25 mouse cellular contexts compared by ENCODE assay signal in the genomic region with DNA sequence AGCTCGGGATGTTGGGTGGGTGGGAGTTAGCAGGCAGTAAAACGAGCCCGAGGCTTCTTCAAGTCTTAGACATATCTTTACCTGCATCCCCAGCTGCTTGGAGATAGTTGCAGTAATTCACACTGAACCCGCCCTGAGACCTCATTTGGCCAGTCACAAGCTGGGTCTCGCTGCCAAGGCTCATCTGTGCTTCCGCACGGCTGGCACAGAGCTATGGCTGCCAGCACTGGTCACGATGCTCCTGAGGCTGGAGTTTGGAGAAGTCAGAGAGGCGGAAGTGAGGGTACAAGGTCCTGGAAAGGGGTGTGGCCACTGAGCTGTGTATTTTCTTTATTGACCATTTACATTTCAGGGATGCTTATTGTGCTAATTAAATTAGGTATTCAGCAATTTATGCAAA. TPM values are rescaled to one million over a fixed set of nuclear protein-coding genes. Genes with fewer than 3 reads are reported as not detected.
DNase-seq lines count a peak whose midpoint lies in the region; ATAC-seq and TF ChIP-seq lines count a peak whose summit lies in the region.
"Had no signal": no experiment of that assay in that cellular context is flagged by ENCODE, and none has a peak within 500 bp of the region (broad histone marks: within the 10 kb centered on the region; RNA-seq: fewer than 3 reads in every experiment).

No protein-coding gene starts in this region.

- no peaks in the 10 kb centered on the region for H3K9me3 ChIP-seq in liver, embryonic 11.5 days (ENCODE audit: control insufficient read depth, low read length)
- no peaks in the 10 kb centered on the region for H3K9me3 ChIP-seq in embryonic facial prominence, embryonic 10.5 days
- H3K9me3 ChIP-seq: forebrain, embryonic 13.5 days; limb, embryonic 15.5 days had no signal

- no peaks in the 10 kb centered on the region for H3K36me3 ChIP-seq in liver, embryonic 11.5 days (ENCODE audit: control insufficient read depth, insufficient read depth, low read length)
- no peaks in the 10 kb centered on the region for H3K36me3 ChIP-seq in embryonic facial prominence, embryonic 10.5 days (replicated peaks)
- H3K36me3 ChIP-seq: limb, embryonic 15.5 days; midbrain, embryonic 13.5 days had no signal

- H3K4me1 ChIP-seq in liver, embryonic 11.5 days (replicated peaks; ENCODE audit: control insufficient read depth, insufficient read depth, low read length): no peaks in the 10 kb centered on the region
- H3K4me1 ChIP-seq in cerebellum, adult 2 months (ENCODE audit: control insufficient read depth, insufficient read depth, low read length): no peaks in the 10 kb centered on the region
- no peaks in the 10 kb centered on the region for H3K4me1 ChIP-seq in embryonic facial prominence, embryonic 10.5 days
- H3K4me1 ChIP-seq: forebrain, embryonic 13.5 days; limb, embryonic 15.5 days; midbrain, embryonic 13.5 days had no signal

- WGBS in liver, embryonic 11.5 days: 72% methylated on average over 9 of the region's 9 CpGs
- WGBS in cerebellum, adult 2 months: 15% methylated on average over 9 of the region's 9 CpGs
- WGBS in embryonic facial prominence, embryonic 10.5 days: 82% methylated on average over 9 of the region's 9 CpGs

- H3K9ac ChIP-seq in liver, embryonic 11.5 days (ENCODE audit: low read depth, low read length): no peak overlapping the region
- H3K9ac ChIP-seq: forebrain, embryonic 13.5 days; limb, embryonic 15.5 days; midbrain, embryonic 13.5 days had no signal

- DNase-seq in liver: peak; percentile 1
- no peak for DNase-seq in liver, embryonic 11.5 days (ENCODE audit: low spot score)
- peak; percentile 16 for DNase-seq in MN1 (ENCODE audit: low spot score)
- peak; percentile 30 to 35 for DNase-seq in cerebellum, adult 2 months
- DNase-seq in embryonic facial prominence, embryonic 10.5 days (ENCODE audit: low spot score): peak; percentile 5
- no peak for DNase-seq in left cerebral cortex, adult 11 months (ENCODE audit: low spot score)
- DNase-seq: adrenal gland, postnatal 14 days; gastrocnemius, postnatal 25 days; heart, postnatal 36 days; kidney, adult 8-10 months; kidney, postnatal 36 days; layer of hippocampus, adult 9-11 months; lung, adult 18-20 months; lung, postnatal 4 days; thymus, postnatal 25 days had no signal

- TF ChIP-seq CTCF in cerebellum, adult 2 months (IDR thresholded peaks at IDR 0.05; ENCODE audit: borderline replicate concordance, insufficient read depth, low read depth, low read length): no peak

- H3K4me2 ChIP-seq in liver, embryonic 11.5 days: no peak overlapping the region
- H3K4me2 ChIP-seq: forebrain, embryonic 13.5 days; heart, embryonic 11.5 days; limb, embryonic 15.5 days; midbrain, embryonic 13.5 days had no signal

- H3K27ac ChIP-seq in liver, embryonic 11.5 days (ENCODE audit: low read depth, low read length): no peak overlapping the region
- H3K27ac ChIP-seq in cerebellum, adult 2 months (ENCODE audit: insufficient read depth, low read length): no peak overlapping the region
- no peak overlapping the region for H3K27ac ChIP-seq in embryonic facial prominence, embryonic 10.5 days (replicated peaks)
- H3K27ac ChIP-seq: forebrain, embryonic 13.5 days; limb, embryonic 15.5 days; midbrain, embryonic 13.5 days; stomach, postnatal 0 days had no signal

- H3K4me3 ChIP-seq in liver, embryonic 11.5 days (ENCODE audit: low read depth, low read length): no peak overlapping the region
- H3K4me3 ChIP-seq in cerebellum, adult 2 months (replicated peaks; ENCODE audit: insufficient read depth, low read depth, low read length): no peak overlapping the region
- H3K4me3 ChIP-seq in embryonic facial prominence, embryonic 10.5 days: no peak overlapping the region
- H3K4me3 ChIP-seq: forebrain, embryonic 13.5 days; limb, embryonic 15.5 days; midbrain, embryonic 13.5 days; myocyte had no signal

- no peak for ATAC-seq in liver, embryonic 11.5 days (replicated peaks; ENCODE audit: low FRiP score)
- no peak for ATAC-seq in CD4-positive, CD25-positive, alpha-beta regulatory T cell, adult 4 months
- ATAC-seq: activated CD4-positive, CD25-positive, alpha-beta regulatory T cell, adult 4 months; forebrain, embryonic 13.5 days; midbrain, embryonic 13.5 days; Patski had no signal

- H3K27me3 ChIP-seq in liver, embryonic 11.5 days (replicated peaks; ENCODE audit: control insufficient read depth, insufficient read depth, low read length): no peaks in the 10 kb centered on the region
- H3K27me3 ChIP-seq in cerebellum, adult 2 months (ENCODE audit: control insufficient read depth, insufficient read depth, low read length): no peaks in the 10 kb centered on the region
- H3K27me3 ChIP-seq in embryonic facial prominence, embryonic 10.5 days (replicated peaks; ENCODE audit: low read depth, poor library complexity, severe bottlenecking): no peaks in the 10 kb centered on the region
- H3K27me3 ChIP-seq: forebrain, embryonic 13.5 days; limb, embryonic 15.5 days; midbrain, embryonic 13.5 days had no signal

- TF ChIP-seq POLR2A in cerebellum, adult 2 months (IDR thresholded peaks at IDR 0.05; ENCODE audit: borderline replicate concordance, insufficient read depth, low read length): no peak

RNA-seq across cellular contexts. Expression of gene Slc10a1, which starts 15.2 kb away (rescaled TPM):
- 0.47 and 0.95 TPM in 2 replicates for polyA plus RNA-seq in liver, embryonic 11.5 days (2014; fragmentation: Nextera tagmentation; extraction: Ambion mirVana)
- polyA plus RNA-seq in cerebellum, adult 2 months (2012; rRNA removed): not detected in 2 replicates
- 0.64 and 0.82 TPM in 2 replicates for polyA plus RNA-seq in embryonic facial prominence, embryonic 10.5 days (2016; fragmentation: Nextera tagmentation; extraction: Ambion mirVana)
- 1 to 10 TPM; 1.2 TPM for polyA plus RNA-seq in CD4-positive, CD25-positive, alpha-beta regulatory T cell, adult 4 months (2017; shearing (Covaris generic))
- polyA plus RNA-seq: spleen, adult 2 months had no signal

RNA-seq across cellular contexts. Expression of gene Srsf5, which starts 38.4 kb away (rescaled TPM):
- polyA plus RNA-seq in liver, embryonic 11.5 days (2014; fragmentation: Nextera tagmentation; extraction: Ambion mirVana): 423 and 425 TPM in 2 replicates
- polyA plus RNA-seq in cerebellum, adult 2 months (2012; rRNA removed): 650 and 669 TPM in 2 replicates
- polyA plus RNA-seq in embryonic facial prominence, embryonic 10.5 days (2016; fragmentation: Nextera tagmentation; extraction: Ambion mirVana): 477 and 521 TPM in 2 replicates
- polyA plus RNA-seq in CD4-positive, CD25-positive, alpha-beta regulatory T cell, adult 4 months (2017; shearing (Covaris generic)): 100 to 1,000 TPM; 520 to 757 TPM

RNA-seq across cellular contexts. Expression of gene Smoc1, which starts 42.9 kb away (rescaled TPM):
- polyA plus RNA-seq in liver, embryonic 11.5 days (2014; fragmentation: Nextera tagmentation; extraction: Ambion mirVana): 10.9 and 12.7 TPM in 2 replicates
- 10.3 and 10.8 TPM in 2 replicates for polyA plus RNA-seq in cerebellum, adult 2 months (2012; rRNA removed)
- polyA plus RNA-seq in embryonic facial prominence, embryonic 10.5 days (2016; fragmentation: Nextera tagmentation; extraction: Ambion mirVana): 25.1 and 27.1 TPM in 2 replicates
- under 1 TPM; 0.51 to 0.61 TPM for polyA plus RNA-seq in CD4-positive, CD25-positive, alpha-beta regulatory T cell, adult 4 months (2017; shearing (Covaris generic))

Comparison
In these comparisons a context has a peak if more than half of its experiments do, and no peak if none do; other contexts are left out.
1. DNase-seq: peak in liver (single experiment), MN1 (single experiment), cerebellum, adult 2 months (2 of 2) and embryonic facial prominence, embryonic 10.5 days (single experiment); none in liver, embryonic 11.5 days (single experiment) and left cerebral cortex, adult 11 months (single experiment).